Mouse (Mus musculus): Measurements from ENCODE around the gene Pik3c2b. TPM values are rescaled to one million over a fixed set of nuclear protein-coding genes. Genes with fewer than 3 reads are reported as not detected.

Gene Pik3c2b
- polyA plus RNA-seq, 1 experiment from 2014 or later: 8.0 TPM

DNA sequence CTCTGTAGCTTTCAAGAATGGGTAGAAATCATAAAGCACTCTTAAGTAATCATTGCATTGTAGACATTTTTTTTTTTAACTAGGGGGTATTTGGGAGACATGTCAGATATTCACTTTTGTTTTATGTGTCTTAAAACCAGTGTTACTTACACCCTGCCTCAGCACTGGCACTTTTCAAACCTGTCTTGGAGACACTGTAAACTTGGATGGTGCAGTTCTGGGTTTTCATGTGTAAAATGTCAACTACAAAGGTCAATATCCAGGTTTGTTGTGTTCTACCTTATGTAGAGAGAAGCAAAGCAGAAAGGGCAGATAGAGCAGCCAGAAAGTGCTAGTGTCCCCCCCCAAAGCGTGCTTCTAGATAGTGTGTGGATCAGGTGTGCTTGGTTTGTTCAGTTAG is 92.9 kb downstream of the Pik3c2b start:
- H3K36me3 ChIP-seq: peaks cover 52% of the 10 kb centered on the region
- WGBS: 89% methylated on average over 1 of the region's 1 CpGs
- no peak for ATAC-seq (replicated peaks; ENCODE audit: insufficient number of reproducible peaks, insufficient read depth, low FRiP score, low read depth)

DNA sequence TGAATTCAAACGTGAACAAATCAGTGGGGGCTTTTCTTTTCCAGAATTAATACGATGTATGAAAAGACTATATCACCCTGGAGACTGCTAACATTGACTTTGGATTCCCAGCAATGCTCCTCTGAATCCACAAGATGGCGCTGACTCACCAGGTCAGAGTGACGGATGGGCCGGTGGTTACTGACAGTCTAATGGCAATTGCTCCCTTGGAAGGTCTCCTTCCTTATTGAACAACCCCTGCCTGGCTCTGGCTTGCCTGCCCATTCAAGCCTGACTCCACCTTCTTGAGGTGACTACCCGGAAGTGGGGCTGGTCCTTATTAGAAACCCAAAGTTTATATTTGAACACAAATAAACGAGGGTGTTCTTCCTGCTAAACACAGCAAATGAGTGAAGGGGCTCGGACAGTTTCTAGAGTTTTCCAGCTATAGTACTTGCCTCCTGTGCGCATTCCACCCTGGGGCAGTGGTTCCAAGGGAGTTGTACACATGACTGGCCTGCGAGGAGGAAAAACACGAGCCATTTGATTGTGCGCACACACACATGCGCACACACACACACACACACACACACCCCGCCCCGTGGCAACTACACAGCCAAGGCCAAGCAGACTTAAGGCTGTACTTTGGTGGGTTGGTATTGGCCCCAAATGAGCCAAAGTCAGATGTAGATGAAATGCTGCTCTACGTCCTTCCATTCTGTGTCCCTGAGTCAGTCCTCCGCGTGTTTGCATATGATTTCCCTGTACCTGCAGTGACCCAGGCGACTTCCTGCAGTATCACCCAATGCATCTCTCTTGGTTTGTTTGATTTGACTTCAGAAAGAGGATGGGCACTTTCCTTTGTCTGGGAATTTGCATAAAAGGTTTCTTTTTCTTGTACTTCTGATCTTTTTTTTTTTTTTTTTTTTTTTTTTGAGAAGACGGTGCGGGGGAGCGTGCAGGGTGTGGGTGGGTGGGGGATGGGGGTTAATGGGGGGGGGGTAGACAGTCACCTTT is 100.8 kb downstream of the Pik3c2b start:
- Histone ChIP-seq H3K9me3 (replicated peaks) (no peaks in the 10 kb centered on the region), H3K4me3 (no peak overlapping the region), H3K36me3 (peaks cover 3% of the 10 kb centered on the region; the same call in 1 of the 2 replicates), H3K27ac (no peak overlapping the region), H3K9ac (no peak overlapping the region), H3K27me3 (no peaks in the 10 kb centered on the region), H3K4me2 (no peak overlapping the region), H3K4me1 (replicated peaks) (no peaks in the 10 kb centered on the region)
- ATAC-seq (replicated peaks; ENCODE audit: insufficient number of reproducible peaks, insufficient read depth, low FRiP score, low read depth): no peak
- 63% methylated on average over 22 of the region's 22 CpGs for WGBS

More for the DNA sequence above, 92.9 kb downstream of the Pik3c2b start:
- Histone ChIP-seq H3K4me2 (no peak overlapping the region), H3K27me3 (no peaks in the 10 kb centered on the region), H3K27ac (no peak overlapping the region), H3K9ac (no peak overlapping the region), H3K4me3 (no peak overlapping the region), H3K4me1 (replicated peaks) (peaks cover 21% of the 10 kb centered on the region), H3K9me3 (replicated peaks) (no peaks in the 10 kb centered on the region)

DNA sequence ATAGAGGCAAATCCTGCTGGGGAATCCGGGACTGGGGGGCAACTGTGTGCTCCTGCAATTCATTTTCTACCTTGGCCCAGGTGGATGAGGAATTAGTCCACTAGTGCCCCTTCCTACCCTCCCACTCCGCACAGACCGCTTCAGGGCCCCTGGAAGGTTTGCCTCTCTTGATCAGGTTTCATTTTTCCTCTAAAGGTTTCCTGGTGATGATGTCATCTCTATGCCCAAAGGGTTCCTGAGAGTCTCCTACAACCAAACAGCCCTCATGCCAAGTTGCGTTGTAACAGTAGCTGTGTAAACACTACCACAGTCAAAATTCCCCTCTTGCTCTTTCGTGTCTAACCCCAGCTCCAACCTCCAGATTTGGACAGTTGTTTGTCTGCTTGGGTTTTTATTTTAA is 101.9 kb downstream of the Pik3c2b start:
- WGBS: 72% methylated on average over 5 of the region's 5 CpGs
- no peak for ATAC-seq (replicated peaks; ENCODE audit: insufficient number of reproducible peaks, insufficient read depth, low FRiP score, low read depth)
- no peaks in the 10 kb centered on the region for H3K36me3 ChIP-seq

GRCm38 (mm10) chr1:133148122-133148521 is 102.7 kb downstream of the Pik3c2b start:
- Histone ChIP-seq H3K4me1 (replicated peaks) (no peaks in the 10 kb centered on the region), H3K27ac (no peak overlapping the region), H3K4me2 (no peak overlapping the region), H3K36me3 (no peaks in the 10 kb centered on the region), H3K9ac (no peak overlapping the region), H3K9me3 (replicated peaks) (no peaks in the 10 kb centered on the region), H3K4me3 (no peak overlapping the region), H3K27me3 (no peaks in the 10 kb centered on the region)
- 89% methylated on average over 8 of the region's 8 CpGs for WGBS
- ATAC-seq (replicated peaks; ENCODE audit: insufficient number of reproducible peaks, insufficient read depth, low FRiP score, low read depth): no peak

More for the DNA sequence above, 101.9 kb downstream of the Pik3c2b start:
- Histone ChIP-seq H3K4me2 (no peak overlapping the region), H3K27ac (no peak overlapping the region), H3K9ac (no peak overlapping the region), H3K4me1 (replicated peaks) (no peaks in the 10 kb centered on the region), H3K4me3 (no peak overlapping the region), H3K27me3 (no peaks in the 10 kb centered on the region), H3K9me3 (replicated peaks) (no peaks in the 10 kb centered on the region)

DNA sequence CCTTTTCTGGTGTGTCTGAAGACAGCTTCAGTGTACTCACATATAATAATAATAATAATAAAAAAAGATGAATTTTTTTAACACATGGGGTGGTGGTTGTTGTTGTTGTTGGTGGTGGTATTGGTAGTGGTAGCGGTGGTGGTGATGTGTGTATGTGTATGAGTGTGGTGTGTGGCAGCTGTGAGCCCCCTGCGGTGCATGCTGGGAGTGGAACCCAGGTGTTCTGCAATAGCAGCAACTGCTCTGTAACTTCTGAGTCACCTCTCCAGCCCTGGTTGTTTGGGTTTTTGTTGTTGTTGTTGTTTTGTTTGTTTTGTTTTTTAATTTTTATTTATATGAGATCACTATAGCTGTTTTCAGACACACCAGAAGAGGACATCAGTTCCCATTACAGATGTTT is 105.1 kb downstream of the Pik3c2b start:
- no peak for ATAC-seq (replicated peaks; ENCODE audit: insufficient number of reproducible peaks, insufficient read depth, low FRiP score, low read depth)
- no peak overlapping the region for H3K27ac ChIP-seq
- no peak overlapping the region for H3K4me2 ChIP-seq
- no peaks in the 10 kb centered on the region for H3K36me3 ChIP-seq
- 94% methylated on average over 2 of the region's 2 CpGs for WGBS
- no peaks in the 10 kb centered on the region for H3K27me3 ChIP-seq
- H3K4me3 ChIP-seq: no peak overlapping the region
- H3K9me3 ChIP-seq (replicated peaks): no peaks in the 10 kb centered on the region
- H3K9ac ChIP-seq: no peak overlapping the region
- H3K4me1 ChIP-seq (replicated peaks): no peaks in the 10 kb centered on the region

DNA sequence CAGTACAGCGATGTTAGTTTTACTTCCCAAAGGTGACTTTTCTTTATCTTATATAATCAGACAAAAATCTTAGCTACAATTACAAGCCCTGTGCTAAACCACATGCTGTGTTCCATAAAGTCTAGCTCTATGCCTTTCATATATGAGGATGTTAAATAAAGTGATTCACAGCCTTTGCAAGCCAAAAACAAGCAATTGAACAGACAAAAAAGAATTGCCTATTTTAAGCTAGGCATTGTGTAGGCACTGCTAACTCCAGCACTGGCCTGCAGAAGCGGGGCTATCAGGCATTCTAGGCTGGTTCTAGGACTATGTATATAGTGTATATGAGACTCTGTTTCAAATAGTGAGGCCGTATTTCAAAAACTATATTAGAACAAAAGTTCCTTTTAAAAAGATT is 106.7 kb downstream of the Pik3c2b start:
- H3K4me2 ChIP-seq: no peak overlapping the region
- WGBS: 88% methylated on average over 3 of the region's 3 CpGs
- no peak for ATAC-seq (replicated peaks; ENCODE audit: insufficient number of reproducible peaks, insufficient read depth, low FRiP score, low read depth)

GRCm38 (mm10) chr1:133155270-133155669 is 109.8 kb downstream of the Pik3c2b start:
- WGBS: 85% methylated on average over 6 of the region's 6 CpGs
- peaks cover 5% of the 10 kb centered on the region for H3K27me3 ChIP-seq
- ATAC-seq (replicated peaks; ENCODE audit: insufficient number of reproducible peaks, insufficient read depth, low FRiP score, low read depth): no peak

More for the DNA sequence above, 106.7 kb downstream of the Pik3c2b start:
- no peaks in the 10 kb centered on the region for H3K9me3 ChIP-seq (replicated peaks)
- no peaks in the 10 kb centered on the region for H3K36me3 ChIP-seq
- no peak overlapping the region for H3K9ac ChIP-seq
- H3K4me1 ChIP-seq (replicated peaks): no peaks in the 10 kb centered on the region
- no peak overlapping the region for H3K4me3 ChIP-seq
- peaks cover 4% of the 10 kb centered on the region; the same call in 1 of the 2 replicates for H3K27me3 ChIP-seq
- no peak overlapping the region for H3K27ac ChIP-seq

More at GRCm38 (mm10) chr1:133155270-133155669, 109.8 kb downstream of the Pik3c2b start:
- peaks cover 7% of the 10 kb centered on the region for H3K4me1 ChIP-seq (replicated peaks)
- no peaks in the 10 kb centered on the region for H3K9me3 ChIP-seq (replicated peaks)
- H3K9ac ChIP-seq: no peak overlapping the region
- H3K4me3 ChIP-seq: no peak overlapping the region
- H3K27ac ChIP-seq: no peak overlapping the region
- H3K36me3 ChIP-seq: no peaks in the 10 kb centered on the region
- no peak overlapping the region for H3K4me2 ChIP-seq

Other genes starting within 250 kb of the Pik3c2b start
- 9.6 and 11.7 TPM in 2 replicates for gene Lrrn2, start 165.4 kb upstream of the Pik3c2b start, polyA plus RNA-seq (2015; fragmentation: Nextera tagmentation; extraction: Ambion mirVana)
- 22.2 and 27.3 TPM in 2 replicates for gene Mdm4, start 15.1 kb upstream of the Pik3c2b start, polyA plus RNA-seq (2015; fragmentation: Nextera tagmentation; extraction: Ambion mirVana)
- 20.2 and 24.3 TPM in 2 replicates for gene Ppp1r15b, start 85.5 kb downstream of the Pik3c2b start, polyA plus RNA-seq (2015; fragmentation: Nextera tagmentation; extraction: Ambion mirVana)
- gene Plekha6, start 118.5 kb downstream of the Pik3c2b start, polyA plus RNA-seq (2015; fragmentation: Nextera tagmentation; extraction: Ambion mirVana): 12.2 and 13.8 TPM in 2 replicates

Measured in heart, embryonic 15.5 days (tissue).